In genomic region chr1:86700367-86700766, GRCm38 (mm10) we compare ENCODE assay signal across 15 mouse cellular contexts. TPM values are rescaled to one million over a fixed set of nuclear protein-coding genes. Genes with fewer than 3 reads are reported as not detected.
"Had no signal": no experiment of that assay in that cellular context is flagged by ENCODE, and none has a peak within 500 bp of the region (broad histone marks: within the 10 kb centered on the region; RNA-seq: fewer than 3 reads in every experiment).

No protein-coding gene starts in this region.

- H3K4me3 ChIP-seq: layer of hippocampus, adult 2 months; left cerebral cortex, adult 2 months; limb, embryonic 10.5 days; midbrain, embryonic 12.5 days had no signal

- H3K9me3 ChIP-seq: limb, embryonic 10.5 days; midbrain, embryonic 12.5 days had no signal

- H3K27ac ChIP-seq: layer of hippocampus, adult 2 months; left cerebral cortex, adult 2 months; limb, embryonic 10.5 days; midbrain, embryonic 12.5 days had no signal

- DNase-seq: kidney, adult 18-20 months; kidney, postnatal 10 days; kidney, postnatal 4 days; lung, adult 2 months; lung, postnatal 36 days; right cerebral cortex, adult 18-20 months; right cerebral cortex, postnatal 25 days; thymus, postnatal 4 days had no signal

- H3K4me2 ChIP-seq: midbrain, embryonic 12.5 days had no signal

- H3K36me3 ChIP-seq: limb, embryonic 10.5 days; midbrain, embryonic 12.5 days had no signal

- H3K27me3 ChIP-seq: midbrain, embryonic 12.5 days had no signal

- ATAC-seq: lung, postnatal 0 days had no signal

- H3K9ac ChIP-seq: midbrain, embryonic 12.5 days had no signal

RNA-seq across cellular contexts. Expression of gene Nppc, which starts 30.0 kb away (rescaled TPM):
- total RNA-seq: megakaryocyte, adult 5-6 weeks had no signal
- polyA plus RNA-seq: small intestine, adult 2 months had no signal
